Mouse (Mus musculus): ENCODE results near the gene Tuba8.

Gene Tuba8

DNA sequence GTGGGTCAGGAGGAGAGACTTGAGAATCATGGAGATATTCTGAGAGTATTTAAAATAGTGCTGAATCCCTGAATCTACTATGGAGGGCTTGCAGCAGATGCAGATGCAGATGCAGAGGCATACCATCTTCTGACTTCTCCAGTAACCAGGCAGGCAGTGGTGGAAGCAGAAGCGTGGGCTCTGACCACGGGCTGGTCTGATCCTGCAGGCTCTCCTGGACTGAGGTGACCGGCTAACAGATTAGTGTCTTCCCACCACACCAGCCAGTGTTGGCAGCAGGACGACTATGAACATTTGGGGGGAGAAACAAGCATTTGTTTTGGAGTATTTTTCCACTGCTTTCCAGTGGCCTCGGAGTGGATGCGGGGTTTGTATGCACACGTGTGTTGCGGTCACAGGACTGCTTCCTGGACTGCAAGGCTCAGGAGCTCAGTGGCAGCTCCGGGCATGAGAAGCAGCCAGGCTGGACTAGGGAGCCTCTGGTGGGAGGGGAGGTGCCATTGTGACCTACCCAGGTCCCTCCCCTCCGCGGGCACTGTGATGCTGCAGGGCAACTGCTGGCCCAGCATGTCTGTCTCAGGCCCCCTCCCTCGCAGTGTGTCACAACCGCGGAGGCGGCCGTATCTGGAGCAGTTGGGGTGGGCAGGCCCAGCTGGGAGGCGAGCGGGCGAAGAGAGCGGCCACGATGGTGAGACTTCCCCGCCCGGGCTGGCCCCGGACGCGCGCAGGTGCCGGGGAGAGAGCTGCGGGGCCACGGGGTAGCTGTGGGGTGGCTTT lies at the start of gene Tuba8:
Tuba8 (plus strand) TSS at position 548 of the 777 bp plus-strand sequence.
- peak; percentile 14 to 32 for DNase-seq (ENCODE audit: low spot score in 2 of 2)

GRCm38 (mm10) chr6:121162616-121163015 lies 47.9 kb upstream of the Tuba8 start:
- no peak for DNase-seq (ENCODE audit: low spot score in 2 of 2)

GRCm38 (mm10) chr6:121166098-121166552 lies 44.4 kb upstream of the Tuba8 start:
- DNase-seq (ENCODE audit: low spot score in 2 of 2): no peak

GRCm38 (mm10) chr6:121167381-121167975 lies 43.0 kb upstream of the Tuba8 start:
- no peak for DNase-seq (ENCODE audit: low spot score in 2 of 2)

GRCm38 (mm10) chr6:121171102-121171501 lies 39.4 kb upstream of the Tuba8 start:
- no peak for DNase-seq (ENCODE audit: low spot score in 2 of 2)

- DNase-seq (ENCODE audit: low spot score in 2 of 2): no peak
Measured at GRCm38 (mm10) chr6:121173471-121173870, 37.0 kb upstream of the Tuba8 start.

DNA sequence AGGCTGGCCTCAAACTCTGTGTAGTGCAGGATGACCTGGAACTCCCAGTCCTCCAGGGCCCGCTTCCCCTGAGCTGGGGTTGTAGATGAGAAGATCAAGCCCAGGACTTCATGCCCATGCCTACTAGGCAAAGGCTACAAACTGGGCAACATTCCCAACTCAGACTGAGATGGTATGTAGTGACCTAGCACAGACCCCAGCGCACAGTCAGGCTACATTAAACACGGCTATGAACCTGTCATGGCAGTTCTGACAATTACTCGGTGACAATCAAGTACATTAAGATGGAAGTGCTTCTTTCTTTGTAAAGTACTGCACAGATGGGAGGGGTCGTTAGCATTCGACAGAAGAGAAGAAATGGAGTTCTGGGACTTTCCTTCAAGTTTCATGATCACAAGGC lies 35.7 kb upstream of the Tuba8 start:
- no peak for DNase-seq (ENCODE audit: low spot score in 2 of 2)

GRCm38 (mm10) chr6:121176011-121176730 lies 34.3 kb upstream of the Tuba8 start:
- no peak for DNase-seq (ENCODE audit: low spot score in 2 of 2)

- DNase-seq (ENCODE audit: low spot score in 2 of 2): no peak
Measured at GRCm38 (mm10) chr6:121176731-121177098, 33.8 kb upstream of the Tuba8 start.

DNA sequence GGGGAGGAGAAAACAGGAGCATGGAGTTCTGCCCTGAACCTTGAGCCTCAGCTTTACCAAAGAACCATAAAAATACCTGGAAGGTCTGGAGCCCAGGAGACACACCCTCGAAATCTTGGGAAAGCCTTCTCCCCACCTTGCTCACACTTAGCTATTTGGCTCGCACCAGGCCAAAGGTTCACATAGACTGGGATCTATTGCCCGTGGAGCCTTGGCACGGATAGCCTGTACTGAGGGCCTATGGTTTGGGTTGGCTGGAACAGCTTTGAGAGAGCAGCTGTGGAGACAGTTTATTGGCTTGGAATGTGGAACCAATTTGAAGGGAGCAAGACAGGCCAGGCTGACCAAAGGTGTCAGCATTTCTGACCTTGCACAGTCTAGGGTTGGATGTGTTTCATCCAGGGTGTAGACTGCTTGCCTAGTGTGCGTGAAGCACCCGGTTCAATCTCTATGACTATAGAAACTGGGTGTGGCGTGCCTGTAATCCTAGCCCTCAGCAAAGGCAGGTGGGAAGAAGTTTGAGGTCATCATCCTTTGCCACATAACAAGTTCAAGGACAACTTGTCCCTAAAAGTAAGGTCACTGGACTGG lies 33.3 kb upstream of the Tuba8 start:
- no peak for DNase-seq (ENCODE audit: low spot score in 2 of 2)

- peak; percentile 22 to 29 for DNase-seq (ENCODE audit: low spot score in 2 of 2)
Measured at GRCm38 (mm10) chr6:121178700-121179358, 31.7 kb upstream of the Tuba8 start.

GRCm38 (mm10) chr6:121179846-121180245 lies 30.6 kb upstream of the Tuba8 start:
- DNase-seq (ENCODE audit: low spot score in 2 of 2): no peak

DNA sequence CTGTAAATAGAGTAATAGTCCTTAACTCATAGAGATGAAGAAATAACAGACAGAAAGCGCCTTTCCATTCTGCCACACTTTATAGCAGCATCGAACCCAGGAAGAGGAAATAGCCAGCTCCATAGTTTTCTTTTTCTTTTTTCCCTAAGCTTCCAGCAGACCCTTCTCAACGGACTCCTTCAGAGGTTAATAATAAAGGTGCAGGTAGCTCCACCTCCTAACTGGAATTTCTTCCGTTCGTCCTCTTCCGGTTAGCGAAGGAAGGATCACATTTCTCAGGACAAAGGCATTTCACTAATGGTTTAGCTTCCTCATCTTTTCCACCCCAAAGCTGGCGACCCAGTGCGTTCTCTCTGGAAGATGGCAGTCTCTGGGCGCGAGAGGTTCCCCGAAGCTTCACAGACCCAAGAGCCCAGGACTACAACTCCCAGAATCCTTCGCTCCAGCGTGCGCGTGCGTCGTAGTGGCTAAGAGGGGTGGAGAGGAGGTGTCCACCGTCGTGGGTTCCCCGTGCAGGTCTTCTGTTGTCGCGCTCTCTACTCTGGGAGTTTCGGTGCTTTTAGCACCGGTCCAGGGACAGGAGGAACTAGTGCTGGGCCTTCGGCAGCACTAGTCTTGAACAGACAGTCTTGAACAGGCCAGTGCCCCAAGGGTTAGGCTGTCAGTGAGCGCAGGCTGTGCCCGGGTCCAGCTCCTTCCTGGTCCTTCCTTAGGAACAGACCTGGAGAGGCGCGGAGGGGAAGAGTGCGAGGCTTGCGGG lies 26.9 kb upstream of the Tuba8 start, which contains the start of gene Pex26:
Pex26 (plus strand) TSS at position 254 of the 760 bp plus-strand sequence.
- peak; percentile 93 to 95 for DNase-seq (ENCODE audit: low spot score in 2 of 2)

- peak; percentile 59 to 69 for DNase-seq (ENCODE audit: low spot score in 2 of 2)
Measured at GRCm38 (mm10) chr6:121184198-121185140, 26.0 kb upstream of the Tuba8 start.

DNA sequence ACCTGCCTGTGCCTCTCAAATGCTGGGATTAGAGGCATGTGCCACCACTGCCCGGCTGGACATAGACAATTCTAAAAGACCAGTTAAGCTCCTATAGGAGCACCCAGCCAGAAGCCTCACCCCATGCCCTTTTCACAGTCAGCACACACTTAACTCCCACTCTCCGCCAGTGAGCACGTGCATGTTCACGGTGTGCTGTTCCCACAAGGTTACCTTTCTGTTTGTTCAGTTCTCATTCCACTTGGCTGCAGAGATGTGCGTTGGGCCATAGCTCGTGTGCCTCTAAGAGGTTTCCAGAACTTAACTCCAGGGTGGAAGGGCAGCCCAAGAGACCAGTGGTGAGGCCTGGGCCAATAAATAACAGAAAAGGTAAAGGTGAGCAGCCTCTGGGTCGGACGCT lies 25.3 kb upstream of the Tuba8 start:
- no peak for DNase-seq (ENCODE audit: low spot score in 2 of 2)

DNA sequence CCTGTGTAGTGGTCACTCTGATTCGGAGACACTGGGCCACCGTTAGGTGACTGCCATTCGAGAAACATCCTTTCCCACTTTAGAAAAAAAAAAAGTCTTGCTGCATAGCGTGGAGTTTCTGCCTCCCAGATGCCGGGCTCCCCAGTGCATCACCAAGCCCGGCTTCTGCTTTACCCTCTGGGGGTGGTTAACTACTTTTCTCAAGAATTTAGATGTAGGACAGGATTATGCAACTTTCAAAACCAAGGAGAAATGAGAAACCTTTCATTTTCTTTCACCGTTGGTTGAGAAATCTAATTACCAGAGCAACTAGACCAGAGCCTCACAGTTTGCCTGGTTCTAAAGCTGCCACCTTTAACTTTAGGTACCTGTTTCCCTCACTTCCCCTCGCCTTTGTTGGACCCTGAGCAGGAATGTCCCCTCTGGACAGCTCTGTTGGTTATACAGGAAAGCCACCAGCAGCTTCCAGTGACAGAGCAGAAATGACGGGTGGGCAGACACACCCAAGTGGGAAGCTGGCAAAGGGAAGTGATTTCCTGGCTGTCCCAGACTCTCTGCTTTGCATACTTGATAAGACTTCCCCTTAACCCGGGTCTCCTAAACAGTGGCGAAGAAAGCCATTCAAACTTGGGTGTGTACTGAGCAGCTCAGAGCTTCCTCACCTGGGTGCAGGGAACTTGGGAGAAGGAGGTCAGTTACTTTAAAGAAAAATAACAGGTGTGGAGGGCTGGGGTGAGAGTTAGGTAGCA lies 19.1 kb upstream of the Tuba8 start:
- DNase-seq (ENCODE audit: low spot score in 2 of 2): no peak

DNA sequence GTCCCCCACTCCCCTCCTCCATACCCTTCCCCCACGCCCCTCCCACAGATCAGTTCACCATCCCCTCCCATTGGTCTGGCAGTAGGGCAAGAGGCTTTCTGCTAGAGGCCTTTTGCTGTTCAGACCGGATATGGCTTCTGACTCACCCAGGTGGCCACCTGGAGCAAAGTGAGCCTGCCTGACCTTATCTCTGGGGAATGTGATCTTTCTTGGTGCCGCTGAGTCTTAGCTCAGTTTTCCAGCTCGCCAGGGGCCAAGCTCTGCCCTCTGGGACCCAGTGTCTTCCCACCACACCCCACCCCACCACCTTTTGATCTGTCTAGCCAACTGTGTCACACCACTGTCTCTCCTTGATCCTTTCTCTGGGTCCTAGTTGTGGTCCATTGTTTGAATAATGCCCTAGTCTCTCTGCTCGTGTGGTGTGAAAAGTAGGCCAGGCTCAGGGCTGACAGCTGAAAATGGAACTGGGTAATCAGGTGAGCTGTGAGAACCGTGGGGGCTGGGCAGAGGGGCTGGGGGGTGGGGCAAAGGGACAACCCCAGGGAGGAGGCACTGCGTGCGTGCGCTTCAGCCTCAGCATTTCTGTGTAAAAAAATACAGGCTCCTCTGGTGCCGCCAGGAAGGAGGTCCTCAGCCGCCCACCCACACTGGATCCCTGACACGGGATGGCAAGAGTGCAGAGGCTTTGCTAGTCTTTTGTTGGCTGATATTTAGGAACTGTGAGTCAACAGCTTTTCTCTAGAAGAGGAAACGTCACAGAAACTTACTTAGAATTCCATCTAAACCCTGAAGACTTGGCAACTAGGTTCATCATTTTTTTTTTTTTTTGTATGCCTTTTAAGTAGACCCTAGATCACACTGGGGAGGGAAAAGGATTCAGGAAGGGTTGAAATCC lies 16.2 kb upstream of the Tuba8 start:
- no peak for DNase-seq (ENCODE audit: low spot score in 2 of 2)

All from spleen, postnatal 36 days (tissue).